Mouse (Mus musculus) intestine, embryonic 14.5 days (tissue): ENCODE results near the gene Gm10160. TPM values are rescaled to one million over a fixed set of nuclear protein-coding genes. Genes with fewer than 3 reads are reported as not detected.
A peak's percentile ranks its signal among the peaks of the same experiment; 100 is the strongest.

Experiments used
- ATAC-seq: fragments of 200-750 bp; cut with Nextera tagmentation; replicated peaks from 2 replicates; pipeline ENCODE4 v1.8.0; 2017; ENCODE audit warnings: low read depth, moderate number of reproducible peaks, moderate TSS enrichment, moderate library complexity; ENCODE audit not compliant: low FRiP score, low TSS enrichment
- DNase-seq: peaks from one replicate; pipeline ENCODE4 v3.0.0-alpha.2; 2018; ENCODE audit warnings: low spot score
- H3K27ac ChIP-seq: fragments of 300-500 bp; sonication (generic); 2 replicates; pipeline ENCODE4 v1.5.1; 2014; ENCODE audit warnings: low read depth, mild to moderate bottlenecking, control low read depth
- H3K27me3 ChIP-seq: fragments of 300-500 bp; sonication (generic); replicated peaks from 2 replicates; pipeline ENCODE4 v1.6.1; 2014; ENCODE audit warnings: low read length, control low read depth; ENCODE audit not compliant: control insufficient read depth, insufficient read depth
- H3K36me3 ChIP-seq: fragments of 300-500 bp; sonication (generic); 2 replicates; pipeline ENCODE4 v1.6.1; 2014; ENCODE audit warnings: low read length, control low read depth; ENCODE audit not compliant: control insufficient read depth, insufficient read depth
- H3K4me1 ChIP-seq: fragments of 300-500 bp; sonication (generic); replicated peaks from 2 replicates; pipeline ENCODE4 v1.6.1; 2014; ENCODE audit warnings: low read length, control low read depth, mixed read lengths; ENCODE audit not compliant: control insufficient read depth, insufficient read depth
- H3K4me2 ChIP-seq: fragments of 300-500 bp; sonication (generic); 2 replicates; pipeline ENCODE4 v1.6.1; 2014; ENCODE audit warnings: low read length
- H3K4me3 ChIP-seq: fragments of 300-500 bp; sonication (generic); 2 replicates; pipeline ENCODE4 v1.5.1; 2014; ENCODE audit warnings: low read depth, low read length, control low read depth, mixed read lengths
- H3K9ac ChIP-seq: fragments of 300-500 bp; sonication (generic); 2 replicates; pipeline ENCODE4 v1.6.1; 2014; ENCODE audit warnings: mild to moderate bottlenecking, low read length
- H3K9me3 ChIP-seq: fragments of 300-500 bp; sonication (generic); 2 replicates; pipeline ENCODE4 v1.6.1; 2016; ENCODE audit warnings: low read length, control low read depth; ENCODE audit not compliant: control insufficient read depth
- WGBS: fragments of 180-500 bp; shearing (Covaris S2); extraction: QIAGEN DNeasy Blood & Tissue Kit; methylation state at CpG from one replicate; pipeline ENCODE4 v1.1.7; 2014; 5-methylcytosine and 5-hydroxymethylcytosine counted together
- polyA plus RNA-seq: library from polyadenylated mRNA; unstranded; fragments of >200 nt; fragmentation: Nextera tagmentation; extraction: Ambion mirVana; gene quantifications from 2 replicates; pipeline ENCODE4 v1.2.1, GENCODE M21; 2014

Gm10160 gene
- polyA plus RNA-seq, 1 experiment from 2014 or later = not detected

DNA sequence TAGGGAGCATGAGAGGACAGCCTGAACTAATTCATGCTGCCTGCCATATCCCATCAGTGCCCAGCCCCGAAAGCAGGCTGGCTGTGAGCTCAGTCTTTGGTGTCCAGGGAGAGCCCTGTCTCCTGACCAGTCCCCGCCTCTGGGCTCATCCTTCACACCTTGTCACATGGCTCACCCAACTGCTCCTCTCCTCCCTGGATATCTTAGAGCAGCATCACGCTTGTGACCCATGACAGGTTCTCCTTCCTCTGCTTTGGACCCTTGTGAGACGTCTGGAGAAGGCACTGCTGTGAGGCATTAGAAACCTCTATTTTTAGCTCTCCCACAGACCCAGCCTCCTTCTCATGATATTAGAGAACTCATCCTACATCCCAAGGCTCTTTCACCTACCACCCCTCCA, 6.3 kb upstream of the Gm10160 start:
- ATAC-seq (no peak), DNase-seq (no peak)
- H3K27ac ChIP-seq = no peak overlapping the region
- no peak overlapping the region for H3K4me3 ChIP-seq
- H3K9me3 ChIP-seq = no peaks in the 10 kb centered on the region
- WGBS = 52% methylated on average over 4 of the region's 4 CpGs
- peaks cover 9% of the 10 kb centered on the region; the same call in 1 of the 2 replicates for H3K4me1 ChIP-seq
- H3K36me3 ChIP-seq = no peaks in the 10 kb centered on the region
- H3K4me2 ChIP-seq = no peak overlapping the region
- H3K27me3 ChIP-seq = peaks cover 26% of the 10 kb centered on the region
- H3K9ac ChIP-seq = no peak overlapping the region

- no peak overlapping the region for H3K27ac ChIP-seq
- H3K27me3 ChIP-seq = peaks cover 26% of the 10 kb centered on the region
- H3K4me1 ChIP-seq = peaks cover 9% of the 10 kb centered on the region; the same call in 1 of the 2 replicates
- H3K4me2 ChIP-seq = no peak overlapping the region
- WGBS = 91% methylated on average over 2 of the region's 2 CpGs
- DNase-seq = no peak
- no peaks in the 10 kb centered on the region for H3K9me3 ChIP-seq
- no peak for ATAC-seq
- no peaks in the 10 kb centered on the region for H3K36me3 ChIP-seq
- no peak overlapping the region for H3K9ac ChIP-seq
- no peak overlapping the region for H3K4me3 ChIP-seq
These were observed 5.9 kb upstream of the Gm10160 start for GRCm38 (mm10) chr7:81861461-81861860.

DNA sequence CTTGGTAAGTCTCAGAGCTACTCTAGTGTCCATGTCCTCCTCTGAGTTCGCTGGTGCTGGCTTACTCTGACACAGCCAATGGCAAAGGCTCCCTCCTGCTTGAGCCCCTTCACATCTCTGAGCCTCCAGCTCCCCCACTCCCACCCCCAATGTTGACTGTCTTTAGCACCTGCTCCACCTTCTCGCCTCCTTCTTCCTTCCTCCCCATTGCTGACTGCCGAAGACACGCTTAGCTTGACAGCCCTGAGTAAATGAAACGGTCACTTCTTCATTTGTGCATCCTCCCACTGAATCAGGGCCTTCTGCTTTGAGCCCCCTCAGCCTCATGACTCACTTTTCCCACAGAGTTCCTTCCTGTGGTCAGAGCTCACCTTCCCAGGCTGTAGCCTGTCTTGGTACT, 5.4 kb upstream of the Gm10160 start:
- DNase-seq = no peak

DNA sequence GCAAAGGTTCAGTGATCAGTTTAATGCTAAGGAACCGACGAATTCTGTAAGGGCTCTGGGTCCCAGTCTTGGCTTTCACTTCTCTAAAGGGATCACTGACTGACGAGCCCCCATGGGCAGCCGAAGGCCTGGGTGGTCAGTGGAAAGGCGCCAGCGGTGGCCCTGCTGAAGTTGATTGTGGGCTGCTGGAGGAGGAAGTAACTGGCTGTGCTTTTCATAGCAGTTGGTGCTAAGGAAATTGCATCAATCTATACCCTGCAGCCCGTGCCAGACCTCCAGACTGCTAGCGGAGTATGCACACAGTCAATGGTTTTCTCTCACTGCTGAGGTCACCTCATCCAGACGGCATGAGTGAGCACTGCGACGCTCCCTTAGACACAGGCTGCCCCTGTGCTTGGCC, 4.5 kb upstream of the Gm10160 start:
- H3K27ac ChIP-seq = no peak overlapping the region; the same call in 1 of the 2 replicates
- peak; percentile 34; the same call in 1 of the 2 replicates for ATAC-seq

More for the DNA sequence above, 5.4 kb upstream of the Gm10160 start:
- Histone ChIP-seq H3K9ac (no peak overlapping the region), H3K27me3 (peaks cover 26% of the 10 kb centered on the region), H3K4me3 (no peak overlapping the region), H3K9me3 (no peaks in the 10 kb centered on the region), H3K4me2 (no peak overlapping the region), H3K4me1 (peaks cover 9% of the 10 kb centered on the region; the same call in 1 of the 2 replicates), H3K27ac (no peak overlapping the region), H3K36me3 (no peaks in the 10 kb centered on the region)
- 77% methylated on average over 5 of the region's 5 CpGs for WGBS
- no peak for ATAC-seq

DNA sequence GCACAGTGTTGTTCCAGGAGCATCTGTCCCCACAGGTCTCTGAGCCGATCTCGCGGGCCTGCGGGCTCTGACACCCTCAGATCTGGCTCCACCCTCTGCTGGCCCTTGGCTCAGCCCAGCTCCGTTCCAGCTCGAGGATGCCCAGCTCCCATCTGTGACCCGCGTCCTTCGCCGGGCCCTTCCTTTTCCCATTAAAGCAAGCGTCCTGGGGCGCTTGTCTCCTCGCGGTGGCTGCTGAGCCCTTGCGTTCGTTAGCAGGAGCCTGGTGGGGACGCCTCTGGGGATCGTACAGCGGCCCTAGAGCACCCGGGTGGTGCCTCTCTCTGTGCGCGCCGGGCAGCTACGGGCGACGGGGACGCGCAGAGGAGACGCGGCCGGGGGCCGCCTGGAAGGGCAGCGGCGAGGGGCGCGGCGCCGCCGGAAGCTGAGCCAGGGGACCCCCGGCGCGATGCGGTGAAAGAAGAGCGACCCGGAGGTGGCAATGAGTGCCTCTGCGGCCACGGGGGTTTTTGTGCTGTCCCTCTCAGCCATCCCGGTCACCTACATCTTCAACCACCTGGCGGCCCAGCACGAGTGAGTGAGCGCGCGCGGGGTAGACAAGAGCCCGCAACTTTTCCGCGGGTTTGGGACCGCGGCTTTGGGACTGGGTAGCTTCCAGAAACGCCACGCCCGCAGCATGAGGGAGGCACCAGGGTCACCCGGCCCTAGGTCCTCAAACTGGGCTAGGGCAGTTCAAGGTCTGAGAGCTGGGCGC, 3.6 kb upstream of the Gm10160 start, which contains the start of gene Tm6sf1:
Tm6sf1 (plus strand) TSS at position 34 of the 754 bp plus-strand sequence.
- Histone ChIP-seq H3K9ac (peak within 1 kb of the TSS; percentile 59), H3K4me2 (peak within 1 kb of the TSS; percentile 97), H3K4me1 (peaks cover 9% of the 10 kb centered on the region; the same call in 1 of the 2 replicates), H3K27me3 (peaks cover 26% of the 10 kb centered on the region), H3K27ac (peak within 1 kb of the TSS; percentile 43; the same call in 1 of the 2 replicates), H3K4me3 (peak within 1 kb of the TSS; percentile 67), H3K9me3 (no peaks in the 10 kb centered on the region), H3K36me3 (no peaks in the 10 kb centered on the region)
- peak; percentile 21; the same call in 1 of the 2 replicates for ATAC-seq
- WGBS = under 1% methylated on average over 61 of the region's 64 CpGs
- DNase-seq = peak; percentile 73

More for the DNA sequence above, 4.5 kb upstream of the Gm10160 start:
- WGBS = 55% methylated on average over 11 of the region's 11 CpGs
- DNase-seq = no peak
- peaks cover 26% of the 10 kb centered on the region for H3K27me3 ChIP-seq
- H3K4me1 ChIP-seq = peaks cover 9% of the 10 kb centered on the region; the same call in 1 of the 2 replicates
- H3K4me2 ChIP-seq = peak overlapping the region; percentile 97
- H3K9ac ChIP-seq = no peak overlapping the region
- peak overlapping the region; percentile 67 for H3K4me3 ChIP-seq
- no peaks in the 10 kb centered on the region for H3K36me3 ChIP-seq
- no peaks in the 10 kb centered on the region for H3K9me3 ChIP-seq

DNA sequence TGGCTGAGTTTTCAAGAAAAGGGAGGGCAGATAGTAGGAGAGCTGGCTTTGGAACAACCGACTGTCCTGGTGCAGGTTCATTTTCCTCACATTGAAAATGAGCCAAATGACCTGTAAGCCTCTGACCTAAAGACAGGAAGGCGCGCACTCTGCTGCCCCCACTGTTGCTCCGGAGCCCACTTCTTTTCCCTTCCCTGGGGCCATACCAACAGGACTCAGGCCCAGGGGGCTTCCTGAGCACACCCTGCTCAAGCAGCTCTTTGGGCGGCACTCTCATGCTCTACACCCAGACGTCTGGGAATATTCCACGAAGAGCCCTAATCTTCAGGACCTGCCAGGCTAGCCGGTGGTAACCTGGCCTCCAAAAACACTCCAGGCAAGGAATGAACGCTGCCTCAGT, 2.6 kb upstream of the Gm10160 start:
- no peak overlapping the region for H3K9ac ChIP-seq
- H3K27ac ChIP-seq = no peak overlapping the region
- H3K4me3 ChIP-seq = 0 out of 2 replicates have a peak overlapping the region, but pooled peaks have one; percentile 67
- peaks cover 9% of the 10 kb centered on the region; the same call in 1 of the 2 replicates for H3K4me1 ChIP-seq
- no peak for ATAC-seq
- H3K27me3 ChIP-seq = peaks cover 26% of the 10 kb centered on the region
- no peak for DNase-seq
- 16% methylated on average over 9 of the region's 9 CpGs for WGBS
- peak overlapping the region; percentile 97; the same call in 1 of the 2 replicates for H3K4me2 ChIP-seq
- no peaks in the 10 kb centered on the region for H3K9me3 ChIP-seq
- no peaks in the 10 kb centered on the region for H3K36me3 ChIP-seq

- ATAC-seq = no peak
- Histone ChIP-seq H3K4me3 (no peak overlapping the region), H3K27me3 (peaks cover 26% of the 10 kb centered on the region), H3K9me3 (no peaks in the 10 kb centered on the region), H3K27ac (no peak overlapping the region), H3K4me2 (no peak overlapping the region), H3K4me1 (peaks cover 9% of the 10 kb centered on the region; the same call in 1 of the 2 replicates), H3K36me3 (no peaks in the 10 kb centered on the region), H3K9ac (no peak overlapping the region)
- 75% methylated on average over 4 of the region's 4 CpGs for WGBS
- DNase-seq = no peak
These were observed 627 bp upstream of the Gm10160 start for GRCm38 (mm10) chr7:81856221-81856620.

GRCm38 (mm10) chr7:81854568-81855307, 856 bp downstream of the Gm10160 start:
- ATAC-seq = no peak
- no peak overlapping the region for H3K27ac ChIP-seq
- 51% methylated on average over 8 of the region's 8 CpGs for WGBS
- no peak for DNase-seq
- H3K36me3 ChIP-seq = no peaks in the 10 kb centered on the region
- no peaks in the 10 kb centered on the region for H3K9me3 ChIP-seq
- H3K4me1 ChIP-seq = peaks cover 8% of the 10 kb centered on the region; the same call in 1 of the 2 replicates
- H3K27me3 ChIP-seq = peaks cover 18% of the 10 kb centered on the region
- H3K9ac ChIP-seq = no peak overlapping the region
- H3K4me3 ChIP-seq = no peak overlapping the region
- H3K4me2 ChIP-seq = no peak overlapping the region
